Mouse (Mus musculus) gastrocnemius, adult 2 months (tissue): ENCODE results near the gene Peg12. TPM values are rescaled to one million over a fixed set of nuclear protein-coding genes. Genes with fewer than 3 reads are reported as not detected.
A peak's percentile ranks its signal among the peaks of the same experiment; 100 is the strongest.

Experiments
- DNase-seq: peaks from one replicate; pipeline ENCODE4 v3.0.0; 2022
- H3K27ac ChIP-seq: fragments of 200-600 bp; 2 replicates; pipeline ENCODE4 v1.8.1; 2022; ENCODE audit warnings: mild to moderate bottlenecking
- H3K4me3 ChIP-seq: fragments of 200-600 bp; 2 replicates; pipeline ENCODE4 v1.8.1; 2022; ENCODE audit warnings: mild to moderate bottlenecking, moderate library complexity
- CTCF ChIP-seq: fragments of 200-600 bp; IDR thresholded peaks from 2 replicates; pipeline ENCODE4 v1.8.1; 2022; ENCODE audit warnings: antibody characterized with exemption, mild to moderate bottlenecking, moderate library complexity
- intact Hi-C: fragments of 180-260 bp; cut with DNase I; formaldehyde crosslinking; loops from one replicate; pipeline ENCODE4 v1.15.1; 2025
- total RNA-seq, 2 experiments: library from RNA; stranded (reverse); gene quantifications; 2 replicates each; pipeline ENCODE4 v1.2.3; 2021

Gene Peg12
- total RNA-seq, 2 experiments from 2014 or later, result 0.38 to 0.64 TPM

GRCm38 (mm10) chr7:62419493-62420360, 44.6 kb downstream of the Peg12 start, which contains the start of gene Mkrn3:
Mkrn3 (minus strand) TSS chr7:62420139.
- Histone ChIP-seq H3K27ac (peak within 1 kb of the TSS; percentile 75), H3K4me3 (peak within 1 kb of the TSS; percentile 81)
- TF ChIP-seq CTCF, result no peak
- intact Hi-C loops, result no loop called here
- DNase-seq, result peak; percentile 81

GRCm38 (mm10) chr7:62419105-62419492, 45.2 kb downstream of the Peg12 start:
- intact Hi-C loops, result no loop called here
- Histone ChIP-seq H3K4me3 (peak overlapping the region; percentile 81), H3K27ac (no peak overlapping the region)
- TF ChIP-seq CTCF, result no peak
- DNase-seq, result no peak

- Histone ChIP-seq H3K4me3 (no peak overlapping the region), H3K27ac (no peak overlapping the region)
- intact Hi-C loops, result no loop called here
- no peak for TF ChIP-seq CTCF
- no peak for DNase-seq
Measured at GRCm38 (mm10) chr7:62418346-62418745, 46.0 kb downstream of the Peg12 start.

- DNase-seq, result no peak
- no peak overlapping the region for H3K27ac ChIP-seq
- intact Hi-C loops, result no loop called here
- TF ChIP-seq CTCF, result no peak
- H3K4me3 ChIP-seq, result no peak overlapping the region
Measured at GRCm38 (mm10) chr7:62416173-62416572, 48.1 kb downstream of the Peg12 start.

GRCm38 (mm10) chr7:62415222-62415621, 49.1 kb downstream of the Peg12 start:
- intact Hi-C loops, result no loop called here
- no peak for DNase-seq
- TF ChIP-seq CTCF, result no peak

More at GRCm38 (mm10) chr7:62415222-62415621, 49.1 kb downstream of the Peg12 start:
- Histone ChIP-seq H3K4me3 (no peak overlapping the region), H3K27ac (no peak overlapping the region)

Other genes starting within 250 kb of the Peg12 start
- gene Ndn, start 117.9 kb downstream of the Peg12 start, total RNA-seq, result 1 to 10 TPM; 2.9 to 5.0 TPM
- gene Magel2, start 87.5 kb downstream of the Peg12 start, total RNA-seq, result not detected
- under 1 TPM; 0.15 to 0.25 TPM for gene Mkrn3, start 44.4 kb downstream of the Peg12 start, total RNA-seq